Mouse (Mus musculus): ENCODE measurements at regions not wholly inside any gene's neighbourhood (a gene's known extent, or its start where the extent isn't known, plus 50 kb on each side); places are given as distances from the start of the nearest gene placed in this dataset.

- H3K36me3 ChIP-seq (ENCODE audit: control insufficient read depth, insufficient read depth, low read length), result no peaks in the 10 kb centered on the region
- no peaks in the 10 kb centered on the region for H3K27me3 ChIP-seq (ENCODE audit: control insufficient read depth, insufficient read depth, low read length)
- H3K27ac ChIP-seq (ENCODE audit: insufficient read depth, low read depth, low read length), result no peak overlapping the region
- TF ChIP-seq CTCF (IDR thresholded peaks at IDR 0.05; ENCODE audit: extremely low read depth, insufficient read length, insufficient replicate concordance, low read depth, low read length) (no peak), POLR2A (IDR thresholded peaks at IDR 0.05; ENCODE audit: low read depth, low read length) (no peak)
- H3K4me3 ChIP-seq (ENCODE audit: low read depth, low read length), result no peak overlapping the region
- 58% methylated on average over 4 of the region's 4 CpGs for WGBS
- no peaks in the 10 kb centered on the region for H3K4me1 ChIP-seq (ENCODE audit: control insufficient read depth, insufficient read depth, insufficient read length, low read length)
Observed at GRCm38 (mm10) chr7:129441085-129441617, 150.5 kb upstream of the Wdr11 start.

GRCm38 (mm10) chr7:129469496-129469895 is 122.2 kb upstream of the Wdr11 start:
- H3K27me3 ChIP-seq (ENCODE audit: control insufficient read depth, insufficient read depth, low read length), result no peaks in the 10 kb centered on the region
- H3K4me3 ChIP-seq (ENCODE audit: low read depth, low read length), result no peak overlapping the region
- TF ChIP-seq POLR2A (IDR thresholded peaks at IDR 0.05; ENCODE audit: low read depth, low read length) (no peak), CTCF (IDR thresholded peaks at IDR 0.05; ENCODE audit: extremely low read depth, insufficient read length, insufficient replicate concordance, low read depth, low read length) (no peak)
- 4% methylated on average over 3 of the region's 3 CpGs for WGBS
- H3K36me3 ChIP-seq (ENCODE audit: control insufficient read depth, insufficient read depth, low read length), result no peaks in the 10 kb centered on the region
- no peak overlapping the region for H3K27ac ChIP-seq (ENCODE audit: insufficient read depth, low read depth, low read length)
- no peaks in the 10 kb centered on the region for H3K4me1 ChIP-seq (ENCODE audit: control insufficient read depth, insufficient read depth, insufficient read length, low read length)

- H3K4me3 ChIP-seq (ENCODE audit: low read depth, low read length), result no peak overlapping the region
- WGBS, result 76% methylated on average over 5 of the region's 5 CpGs
- H3K27ac ChIP-seq (ENCODE audit: insufficient read depth, low read depth, low read length), result no peak overlapping the region
- TF ChIP-seq POLR2A (IDR thresholded peaks at IDR 0.05; ENCODE audit: low read depth, low read length) (no peak), CTCF (IDR thresholded peaks at IDR 0.05; ENCODE audit: extremely low read depth, insufficient read length, insufficient replicate concordance, low read depth, low read length) (no peak)
- no peaks in the 10 kb centered on the region for H3K27me3 ChIP-seq (ENCODE audit: control insufficient read depth, insufficient read depth, low read length)
- H3K4me1 ChIP-seq (ENCODE audit: control insufficient read depth, insufficient read depth, insufficient read length, low read length), result no peaks in the 10 kb centered on the region
- no peaks in the 10 kb centered on the region for H3K36me3 ChIP-seq (ENCODE audit: control insufficient read depth, insufficient read depth, low read length)
Observed at GRCm38 (mm10) chr7:129483736-129484135, 107.9 kb upstream of the Wdr11 start.

DNA sequence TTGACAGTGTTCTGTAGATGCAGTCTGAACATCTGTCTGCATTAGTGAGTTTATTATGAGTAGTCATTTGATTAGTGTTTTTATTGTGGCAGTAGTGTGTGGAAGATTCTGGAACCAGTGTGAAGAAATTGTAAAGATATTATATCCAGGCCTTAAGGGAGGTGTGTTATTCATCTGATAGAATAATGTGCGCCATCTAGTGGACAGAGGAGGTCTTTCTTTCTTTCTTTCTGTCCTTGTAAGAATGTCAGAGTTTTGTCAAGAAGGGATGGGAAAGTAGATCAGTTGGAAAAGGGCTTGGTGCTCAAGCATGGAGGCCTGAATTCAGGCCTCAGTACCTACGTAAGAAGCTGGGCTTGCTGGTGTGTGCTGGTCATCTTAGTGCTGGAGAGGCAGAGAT is 84.8 kb upstream of the Wdr11 start:
- TF ChIP-seq POLR2A (IDR thresholded peaks at IDR 0.05; ENCODE audit: low read depth, low read length) (no peak), CTCF (IDR thresholded peaks at IDR 0.05; ENCODE audit: extremely low read depth, insufficient read length, insufficient replicate concordance, low read depth, low read length) (peak; percentile 25; the same call in 1 of the 2 replicates)
- 17% methylated on average over 2 of the region's 2 CpGs for WGBS
- no peaks in the 10 kb centered on the region for H3K27me3 ChIP-seq (ENCODE audit: control insufficient read depth, insufficient read depth, low read length)

DNA sequence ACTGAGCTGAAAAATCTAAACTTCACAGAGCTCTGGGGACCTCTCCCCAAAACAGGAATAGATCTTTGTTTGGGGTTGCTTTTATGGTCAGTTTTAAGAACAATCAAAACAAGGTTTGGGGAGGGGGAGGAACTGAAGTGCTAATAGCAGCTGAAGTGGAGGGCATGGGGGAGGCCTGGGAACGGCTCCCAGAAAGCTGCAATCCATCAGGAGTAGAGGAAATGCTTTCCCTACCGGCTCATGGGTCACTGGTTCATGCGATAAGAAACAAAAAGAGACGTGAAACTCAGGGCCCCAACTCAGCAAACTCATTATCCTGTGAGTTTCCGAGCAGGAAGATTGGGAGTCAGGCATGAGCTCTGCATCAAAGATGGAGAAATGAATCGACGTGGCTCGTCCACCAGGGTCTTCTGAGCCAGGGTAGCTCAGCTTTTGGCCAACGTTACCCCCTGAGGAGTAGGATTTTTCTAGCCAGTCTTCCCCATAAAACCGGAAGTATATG is 82.0 kb upstream of the Wdr11 start:
- 39% methylated on average over 10 of the region's 10 CpGs for WGBS
- Histone ChIP-seq H3K4me1 (ENCODE audit: control insufficient read depth, insufficient read depth, insufficient read length, low read length) (no peaks in the 10 kb centered on the region), H3K27ac (ENCODE audit: insufficient read depth, low read depth, low read length) (no peak overlapping the region), H3K27me3 (ENCODE audit: control insufficient read depth, insufficient read depth, low read length) (no peaks in the 10 kb centered on the region), H3K36me3 (ENCODE audit: control insufficient read depth, insufficient read depth, low read length) (no peaks in the 10 kb centered on the region), H3K4me3 (ENCODE audit: low read depth, low read length) (no peak overlapping the region)
- TF ChIP-seq POLR2A (IDR thresholded peaks at IDR 0.05; ENCODE audit: low read depth, low read length), result no peak
- TF ChIP-seq CTCF (IDR thresholded peaks at IDR 0.05; ENCODE audit: extremely low read depth, insufficient read length, insufficient replicate concordance, low read depth, low read length), result no peak

More for the DNA sequence above, 84.8 kb upstream of the Wdr11 start:
- H3K4me1 ChIP-seq (ENCODE audit: control insufficient read depth, insufficient read depth, insufficient read length, low read length), result no peaks in the 10 kb centered on the region
- no peak overlapping the region for H3K4me3 ChIP-seq (ENCODE audit: low read depth, low read length)
- H3K36me3 ChIP-seq (ENCODE audit: control insufficient read depth, insufficient read depth, low read length), result no peaks in the 10 kb centered on the region
- no peak overlapping the region for H3K27ac ChIP-seq (ENCODE audit: insufficient read depth, low read depth, low read length)

GRCm38 (mm10) chr7:129514619-129515018 is 77.0 kb upstream of the Wdr11 start:
- Histone ChIP-seq H3K27me3 (ENCODE audit: control insufficient read depth, insufficient read depth, low read length) (no peaks in the 10 kb centered on the region), H3K4me3 (ENCODE audit: low read depth, low read length) (no peak overlapping the region), H3K36me3 (ENCODE audit: control insufficient read depth, insufficient read depth, low read length) (no peaks in the 10 kb centered on the region), H3K27ac (ENCODE audit: insufficient read depth, low read depth, low read length) (no peak overlapping the region), H3K4me1 (ENCODE audit: control insufficient read depth, insufficient read depth, insufficient read length, low read length) (no peaks in the 10 kb centered on the region)
- 36% methylated on average over 7 of the region's 7 CpGs for WGBS
- no peak for TF ChIP-seq CTCF (IDR thresholded peaks at IDR 0.05; ENCODE audit: extremely low read depth, insufficient read length, insufficient replicate concordance, low read depth, low read length)
- no peak for TF ChIP-seq POLR2A (IDR thresholded peaks at IDR 0.05; ENCODE audit: low read depth, low read length)

GRCm38 (mm10) chr7:129524369-129524915 is 67.2 kb upstream of the Wdr11 start:
- H3K4me1 ChIP-seq (ENCODE audit: control insufficient read depth, insufficient read depth, insufficient read length, low read length), result no peaks in the 10 kb centered on the region
- no peaks in the 10 kb centered on the region for H3K27me3 ChIP-seq (ENCODE audit: control insufficient read depth, insufficient read depth, low read length)
- no peaks in the 10 kb centered on the region for H3K36me3 ChIP-seq (ENCODE audit: control insufficient read depth, insufficient read depth, low read length)
- no peak overlapping the region for H3K27ac ChIP-seq (ENCODE audit: insufficient read depth, low read depth, low read length)
- WGBS, result 95% methylated on average over 1 of the region's 1 CpGs
- H3K4me3 ChIP-seq (ENCODE audit: low read depth, low read length), result no peak overlapping the region
- TF ChIP-seq CTCF (IDR thresholded peaks at IDR 0.05; ENCODE audit: extremely low read depth, insufficient read length, insufficient replicate concordance, low read depth, low read length) (no peak), POLR2A (IDR thresholded peaks at IDR 0.05; ENCODE audit: low read depth, low read length) (no peak)
